Mouse (Mus musculus) layer of hippocampus, postnatal 10 days (tissue): ENCODE results near the gene Tmem210. TPM values are rescaled to one million over a fixed set of nuclear protein-coding genes. Genes with fewer than 3 reads are reported as not detected.

ENCODE experiments used
- DNase-seq, 2 experiments: peaks; one replicate each; pipeline ENCODE4 v3.0.0; 2021; ENCODE audit warnings: low spot score in 2 of 2
- total RNA-seq, 2 experiments: library from RNA; stranded (reverse); gene quantifications; 2 replicates each; pipeline ENCODE4 v1.2.3; 2021

Gene Tmem210
- total RNA-seq, 2 experiments from 2014 or later, result not detected

- DNase-seq, result no peak
Observed at GRCm38 (mm10) chr2:25338303-25338702, 50.4 kb downstream of the Tmem210 start.

Other genes with a start within 250 kb of the Tmem210 start
- gene Nsmf, start 233.8 kb upstream of the Tmem210 start, total RNA-seq, result 100 to 1,000 TPM; 793 to 858 TPM
- not detected for gene Entpd8, start 207.8 kb upstream of the Tmem210 start, total RNA-seq
- not detected for gene Noxa1, start 193.0 kb upstream of the Tmem210 start, total RNA-seq
- 10 to 100 TPM; 43.0 to 50.3 TPM for gene Nrarp, start 107.4 kb upstream of the Tmem210 start, total RNA-seq
- 1 to 10 TPM; 1.8 to 2.4 TPM for gene Tor4a, start 91.3 kb upstream of the Tmem210 start, total RNA-seq
- gene Nelfb, start 76.7 kb upstream of the Tmem210 start, total RNA-seq, result 10 to 100 TPM; 50.6 to 59.3 TPM
- not detected for gene Stpg3, start 73.5 kb upstream of the Tmem210 start, total RNA-seq
- gene Fam166a, start 69.4 kb upstream of the Tmem210 start, total RNA-seq, result not detected
- 100 to 1,000 TPM; 394 to 449 TPM for gene Tubb4b, start 63.4 kb upstream of the Tmem210 start, total RNA-seq
- not detected for gene Slc34a3, start 53.8 kb upstream of the Tmem210 start, total RNA-seq
- gene Rnf224, start 51.4 kb upstream of the Tmem210 start, total RNA-seq, result not detected
- 100 to 1,000 TPM; 212 to 216 TPM for gene Rnf208, start 45.9 kb upstream of the Tmem210 start, total RNA-seq
- not detected for gene Cysrt1, start 45.7 kb upstream of the Tmem210 start, total RNA-seq
- gene AL732309.1, start 41.3 kb upstream of the Tmem210 start, total RNA-seq, result 1 to 10 TPM in 1 of 2 experiments, under 1 TPM in 1; 0.45 to 4.0 TPM
- 10 to 100 TPM; 35.6 to 39.1 TPM for gene Tmem203, start 32.7 kb upstream of the Tmem210 start, total RNA-seq
- 10 to 100 TPM; 13.9 to 14.0 TPM for gene Tprn, start 25.5 kb upstream of the Tmem210 start, total RNA-seq
- 10 to 100 TPM; 77.2 to 83.4 TPM for gene Ssna1, start 15.7 kb upstream of the Tmem210 start, total RNA-seq
- gene Anapc2, start 15.7 kb upstream of the Tmem210 start, total RNA-seq, result 10 to 100 TPM; 82.8 to 85.3 TPM
- not detected for gene Lrrc26, start 1.8 kb downstream of the Tmem210 start, total RNA-seq
- gene Grin1, start 31.0 kb downstream of the Tmem210 start, total RNA-seq, result 100 to 1,000 TPM; 345 to 348 TPM
- gene Man1b1, start 44.2 kb downstream of the Tmem210 start, total RNA-seq, result 10 to 100 TPM; 51.3 to 59.8 TPM
- gene Dpp7, start 68.2 kb downstream of the Tmem210 start, total RNA-seq, result 10 to 100 TPM; 21.2 to 28.0 TPM
- gene Uap1l1, start 77.5 kb downstream of the Tmem210 start, total RNA-seq, result 10 to 100 TPM; 11.2 to 11.5 TPM
- gene Sapcd2, start 84.2 kb downstream of the Tmem210 start, total RNA-seq, result 10 to 100 TPM; 16.0 to 18.3 TPM
- gene Entpd2, start 107.7 kb downstream of the Tmem210 start, total RNA-seq, result 10 to 100 TPM; 26.1 to 26.6 TPM
- gene Npdc1, start 111.2 kb downstream of the Tmem210 start, total RNA-seq, result 100 to 1,000 TPM; 416 to 446 TPM
- under 1 TPM; 0.33 to 0.78 TPM for gene Fut7, start 135.1 kb downstream of the Tmem210 start, total RNA-seq
- 100 to 1,000 TPM; 107 to 118 TPM for gene Abca2, start 140.6 kb downstream of the Tmem210 start, total RNA-seq
- gene Clic3, start 168.7 kb downstream of the Tmem210 start, total RNA-seq, result under 1 TPM in 1 of 2 experiments, not detected in 1; 0.60 TPM
- gene Paxx, start 172.9 kb downstream of the Tmem210 start, total RNA-seq, result 10 to 100 TPM; 56.1 to 68.6 TPM
- 100 to 1,000 TPM; 257 to 743 TPM for gene Ptgds, start 181.9 kb downstream of the Tmem210 start, total RNA-seq
- gene Lcn12, start 205.8 kb downstream of the Tmem210 start, total RNA-seq, result not detected
- gene Fbxw5, start 212.6 kb downstream of the Tmem210 start, total RNA-seq, result 100 to 1,000 TPM; 132 to 140 TPM
- 1 to 10 TPM; 1.5 to 1.9 TPM for gene C8g, start 213.6 kb downstream of the Tmem210 start, total RNA-seq